Mouse (Mus musculus): ENCODE data around the gene Mgarp.

DNA sequence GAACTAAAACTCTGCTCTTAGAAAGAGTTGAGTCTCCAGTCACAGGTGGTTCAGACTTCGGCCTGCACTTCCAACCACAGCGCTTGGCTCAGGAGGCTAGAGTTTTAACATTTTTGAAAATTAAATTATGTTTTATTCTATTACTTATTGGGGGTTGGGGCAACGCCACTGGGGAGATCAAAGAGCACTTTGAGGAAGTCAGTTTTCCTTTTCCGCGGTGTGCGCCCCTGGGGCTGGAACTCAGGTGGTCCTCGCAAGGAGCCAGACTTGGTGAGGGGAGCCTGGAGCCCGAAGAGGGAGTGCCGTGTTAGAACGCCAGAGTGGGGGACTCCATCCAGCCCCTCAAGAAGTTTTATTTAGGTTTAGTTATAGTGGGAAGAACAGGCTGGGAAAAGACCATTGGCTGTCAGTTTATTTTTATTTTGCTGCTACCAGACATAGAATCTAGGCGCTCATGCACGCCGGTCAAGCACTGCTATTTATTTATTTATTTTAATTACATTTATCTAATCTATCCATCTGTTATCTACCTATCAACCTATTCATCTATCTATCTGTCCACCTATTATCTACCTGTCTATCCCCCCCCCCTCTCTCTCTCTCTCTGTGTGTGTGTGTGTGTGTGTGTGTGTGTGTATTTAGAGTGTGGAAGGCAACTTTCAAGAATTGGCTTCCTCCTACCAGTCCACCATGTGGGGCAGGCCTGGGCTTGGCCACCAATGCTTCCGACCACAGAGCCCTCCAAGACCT lies 36.8 kb downstream of the Mgarp start:
- no peak for TF ChIP-seq CTCF (IDR thresholded peaks at IDR 0.05; ENCODE audit: borderline replicate concordance, insufficient read depth, low read length)
- no peak for TF ChIP-seq POLR2A (IDR thresholded peaks at IDR 0.05; ENCODE audit: low read depth, low read length)

All from embryonic fibroblast, embryonic 13.5 days (primary cell).